ENCODE assay signal across 9 mouse cellular contexts in the genomic region with DNA sequence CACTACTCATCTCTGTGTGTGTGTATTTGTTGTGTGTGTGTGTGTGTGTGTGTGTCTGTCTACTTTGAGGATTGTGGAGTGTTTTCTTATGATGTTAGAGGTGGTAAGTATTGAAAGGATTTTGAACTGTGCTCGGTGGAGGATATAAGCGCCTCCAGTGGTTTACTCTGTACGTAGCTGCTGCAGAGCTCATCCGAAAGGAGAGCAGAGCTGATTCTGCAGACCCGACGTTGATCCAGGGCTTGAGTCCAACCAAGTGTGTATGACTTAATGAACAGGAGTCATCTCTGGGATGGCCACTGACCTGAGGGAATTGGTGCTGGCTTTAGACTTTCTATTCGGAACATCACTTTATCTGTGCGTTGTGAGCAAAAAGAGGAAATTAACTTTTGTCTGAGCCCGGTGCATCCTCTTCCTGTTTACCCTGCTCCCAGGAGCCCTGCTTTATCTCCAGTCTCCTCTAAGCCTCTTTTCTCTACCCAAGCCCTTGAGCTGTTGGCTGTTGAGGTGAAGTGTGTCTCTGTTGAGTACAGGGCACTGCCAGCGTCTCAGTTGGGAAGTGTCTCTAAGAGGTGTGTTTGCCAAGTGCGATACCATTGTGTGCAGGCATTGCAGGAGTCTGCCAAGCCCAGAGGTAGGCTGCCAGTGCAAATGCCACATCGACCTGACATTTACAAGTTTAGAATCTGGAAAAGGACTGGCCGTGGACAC. TPM values are rescaled to one million over a fixed set of nuclear protein-coding genes. Genes with fewer than 3 reads are reported as not detected.
DNase-seq lines count a peak whose midpoint lies in the region; ATAC-seq and TF ChIP-seq lines count a peak whose summit lies in the region.
"Had no signal": no experiment of that assay in that cellular context is flagged by ENCODE, and none has a peak within 500 bp of the region (broad histone marks: within the 10 kb centered on the region; RNA-seq: fewer than 3 reads in every experiment).

No protein-coding gene starts in this region.

- peak; percentile 86 for ATAC-seq in megakaryocyte progenitor cell, adult 5-6 weeks (replicated peaks; ENCODE audit: poor library complexity)

- DNase-seq in gastrocnemius, adult 2 months, result peak; percentile 63
- DNase-seq in gastrocnemius, postnatal 4 days (ENCODE audit: low spot score in 2 of 2), result no peak
- peak; percentile 71 for DNase-seq in cerebellum, adult 11-12 months
- peak; percentile 50 for DNase-seq in induced T-regulatory cell, adult 2 months (ENCODE audit: low read depth)
- no peak for DNase-seq in embryo, embryonic 11 days
- no peak for DNase-seq in left cerebral cortex, adult 2 months (ENCODE audit: extremely low spot score in 1 of 2, low spot score in 2 of 2)
- no peak for DNase-seq in testis, postnatal 14 days (ENCODE audit: low spot score)
- DNase-seq: layer of hippocampus, adult 9-11 months had no signal

- no peak for TF ChIP-seq CTCF in gastrocnemius, adult 2 months (IDR thresholded peaks at IDR 0.05)
- TF ChIP-seq CTCF in left cerebral cortex, adult 2 months (IDR thresholded peaks at IDR 0.05), result no peak

- H3K4me3 ChIP-seq in gastrocnemius, adult 2 months, result peak overlapping the region; percentile 0; the same call in 1 of the 2 replicates
- no peak overlapping the region for H3K4me3 ChIP-seq in left cerebral cortex, adult 2 months

- intact Hi-C loops in gastrocnemius, adult 2 months (cut with DNase I), result no loop called here
- intact Hi-C loops in left cerebral cortex, adult 2 months (cut with DNase I), result no loop called here

- H3K27ac ChIP-seq in gastrocnemius, adult 2 months, result peak overlapping the region; percentile 79
- no peak overlapping the region for H3K27ac ChIP-seq in left cerebral cortex, adult 2 months

RNA-seq across cellular contexts. Expression of a gene that starts 3.9 kb away (rescaled TPM):
- total RNA-seq in gastrocnemius, adult 2 months (2021), result 1 to 10 TPM; 5.9 to 7.6 TPM
- 10 to 100 TPM; 16.8 to 17.7 TPM for total RNA-seq in gastrocnemius, postnatal 4 days (2021)
- 39.5 and 40.0 TPM in 2 replicates for total RNA-seq in megakaryocyte progenitor cell, adult 5-6 weeks (2015)
- total RNA-seq in megakaryocyte progenitor cell, adult 5-6 weeks (2017), result 47.9 and 55.2 TPM in 2 replicates
- 10 to 100 TPM; 21.6 to 28.5 TPM for total RNA-seq in left cerebral cortex, adult 2 months (2021)

Comparison
In these comparisons a context has a peak if more than half of its experiments do, and no peak if none do; other contexts are left out.
1. DNase-seq: peak in gastrocnemius, adult 2 months (single experiment), cerebellum, adult 11-12 months (single experiment) and induced T-regulatory cell, adult 2 months (single experiment); none in gastrocnemius, postnatal 4 days (0 of 2), embryo, embryonic 11 days (single experiment), left cerebral cortex, adult 2 months (0 of 2) and testis, postnatal 14 days (single experiment).